Mouse (Mus musculus) forebrain, embryonic 16.5 days (tissue): Measurements from ENCODE around the gene Lin7c. TPM values are rescaled to one million over a fixed set of nuclear protein-coding genes. Genes with fewer than 3 reads are reported as not detected.

Experiments
- ATAC-seq: fragments of 200-750 bp; cut with Nextera tagmentation; 2 replicates; pipeline ENCODE4 v1.8.0; 2017; ENCODE audit warnings: mild to moderate bottlenecking, moderate library complexity
- H3K27ac ChIP-seq: fragments of 300-500 bp; sonication (generic); 2 replicates; pipeline ENCODE4 v1.5.1; 2014; ENCODE audit warnings: low read length, control low read depth
- H3K27me3 ChIP-seq: fragments of 300-500 bp; sonication (generic); replicated peaks from 2 replicates; pipeline ENCODE4 v1.6.1; 2014; ENCODE audit warnings: low read length; ENCODE audit not compliant: control insufficient read depth, insufficient read depth
- H3K36me3 ChIP-seq: fragments of 300-500 bp; sonication (generic); 2 replicates; pipeline ENCODE4 v1.6.1; 2014; ENCODE audit not compliant: control insufficient read depth, insufficient read depth
- H3K4me1 ChIP-seq: fragments of 300-500 bp; sonication (generic); replicated peaks from 2 replicates; pipeline ENCODE4 v1.6.1; 2014; ENCODE audit warnings: low read length; ENCODE audit not compliant: control insufficient read depth, insufficient read depth
- H3K4me2 ChIP-seq: fragments of 300-500 bp; sonication (generic); 2 replicates; pipeline ENCODE4 v1.6.1; 2014; ENCODE audit warnings: mild to moderate bottlenecking, low read length, control low read depth
- H3K4me3 ChIP-seq: fragments of 300-500 bp; sonication (generic); replicated peaks from 2 replicates; pipeline ENCODE4 v1.5.1; 2014; ENCODE audit warnings: mild to moderate bottlenecking, low read length, control low read depth
- H3K9ac ChIP-seq: fragments of 300-500 bp; sonication (generic); replicated peaks from 2 replicates; pipeline ENCODE4 v1.6.1; 2014; ENCODE audit warnings: low read depth, low read length, control low read depth
- H3K9me3 ChIP-seq: fragments of 300-500 bp; sonication (generic); 2 replicates; pipeline ENCODE4 v1.6.1; 2016; ENCODE audit warnings: low read length; ENCODE audit not compliant: control insufficient read depth
- WGBS: fragments of 180-500 bp; shearing (Covaris S2); extraction: QIAGEN DNeasy Blood & Tissue Kit; methylation state at CpG from one replicate; pipeline ENCODE4 v1.1.7; 2014; 5-methylcytosine and 5-hydroxymethylcytosine counted together
- polyA plus RNA-seq: library from polyadenylated mRNA; unstranded; fragments of >200 nt; fragmentation: Nextera tagmentation; extraction: Ambion mirVana; gene quantifications from 2 replicates; pipeline ENCODE4 v1.2.1, GENCODE M21; 2015

Lin7c gene
- polyA plus RNA-seq, 1 experiment from 2014 or later, result 207 TPM

- no peak for ATAC-seq
- no peak overlapping the region for H3K27ac ChIP-seq
- peaks cover 10% of the 10 kb centered on the region; the same call in 1 of the 2 replicates for H3K27me3 ChIP-seq
- no peaks in the 10 kb centered on the region for H3K9me3 ChIP-seq
- H3K9ac ChIP-seq, result no peak overlapping the region
- H3K4me1 ChIP-seq, result no peaks in the 10 kb centered on the region
- 93% methylated on average over 8 of the region's 8 CpGs for WGBS
- H3K36me3 ChIP-seq, result no peaks in the 10 kb centered on the region
- H3K4me3 ChIP-seq, result no peak overlapping the region
- H3K4me2 ChIP-seq, result no peak overlapping the region
Observed at GRCm38 (mm10) chr2:109912216-109912615, 21.6 kb downstream of the Lin7c start.

GRCm38 (mm10) chr2:109912766-109913165, 22.1 kb downstream of the Lin7c start:
- no peak overlapping the region for H3K4me3 ChIP-seq
- no peak overlapping the region for H3K4me2 ChIP-seq
- H3K9me3 ChIP-seq, result no peaks in the 10 kb centered on the region
- no peaks in the 10 kb centered on the region for H3K36me3 ChIP-seq
- H3K27me3 ChIP-seq, result peaks cover 10% of the 10 kb centered on the region; the same call in 1 of the 2 replicates
- ATAC-seq, result no peak
- no peak overlapping the region for H3K9ac ChIP-seq
- H3K4me1 ChIP-seq, result no peaks in the 10 kb centered on the region
- 88% methylated on average over 12 of the region's 12 CpGs for WGBS
- H3K27ac ChIP-seq, result no peak overlapping the region

- Histone ChIP-seq H3K27ac (no peak overlapping the region), H3K27me3 (peaks cover 10% of the 10 kb centered on the region; the same call in 1 of the 2 replicates), H3K4me3 (no peak overlapping the region), H3K9me3 (no peaks in the 10 kb centered on the region), H3K4me1 (peaks cover 2% of the 10 kb centered on the region), H3K4me2 (no peak overlapping the region), H3K9ac (no peak overlapping the region), H3K36me3 (no peaks in the 10 kb centered on the region)
- ATAC-seq, result no peak
- WGBS, result 69% methylated on average over 8 of the region's 8 CpGs
Observed at GRCm38 (mm10) chr2:109913241-109913640, 22.6 kb downstream of the Lin7c start.

- Histone ChIP-seq H3K4me2 (no peak overlapping the region), H3K4me3 (no peak overlapping the region), H3K36me3 (no peaks in the 10 kb centered on the region), H3K27me3 (peaks cover 9% of the 10 kb centered on the region), H3K4me1 (peaks cover 10% of the 10 kb centered on the region), H3K9ac (no peak overlapping the region), H3K9me3 (no peaks in the 10 kb centered on the region), H3K27ac (no peak overlapping the region)
- ATAC-seq, result no peak
Observed at GRCm38 (mm10) chr2:109914601-109915000, 23.9 kb downstream of the Lin7c start.

GRCm38 (mm10) chr2:109916782-109917495, 26.3 kb downstream of the Lin7c start:
- Histone ChIP-seq H3K9ac (peak overlapping the region; percentile 63; the same call in 1 of the 2 replicates), H3K36me3 (no peaks in the 10 kb centered on the region), H3K27ac (no peak overlapping the region), H3K9me3 (no peaks in the 10 kb centered on the region), H3K4me1 (peaks cover 10% of the 10 kb centered on the region), H3K4me2 (peak overlapping the region; percentile 86), H3K27me3 (peaks cover 25% of the 10 kb centered on the region), H3K4me3 (peak overlapping the region; percentile 73)
- no peak for ATAC-seq
- WGBS, result 3% methylated on average over 11 of the region's 11 CpGs

GRCm38 (mm10) chr2:109917496-109918413, 27.1 kb downstream of the Lin7c start, which contains the start of gene Lgr4:
Gene Lgr4 (plus strand): TSS chr2:109917647.
- 0% methylated on average over 89 of the region's 111 CpGs for WGBS
- no peaks in the 10 kb centered on the region for H3K36me3 ChIP-seq
- no peaks in the 10 kb centered on the region for H3K9me3 ChIP-seq
- H3K27ac ChIP-seq, result peak within 1 kb of the TSS; percentile 78
- H3K4me1 ChIP-seq, result peaks cover 10% of the 10 kb centered on the region
- peak within 1 kb of the TSS; percentile 86 for H3K4me2 ChIP-seq
- peak within 1 kb of the TSS; percentile 63 for H3K9ac ChIP-seq
- peaks cover 25% of the 10 kb centered on the region for H3K27me3 ChIP-seq
- H3K4me3 ChIP-seq, result peak within 1 kb of the TSS; percentile 73
- peak; percentile 97 for ATAC-seq

- WGBS, result 6% methylated on average over 22 of the region's 22 CpGs
- peak overlapping the region; percentile 63 for H3K9ac ChIP-seq
- ATAC-seq, result no peak
- H3K4me3 ChIP-seq, result peak overlapping the region; percentile 73
- H3K27ac ChIP-seq, result no peak overlapping the region
- H3K4me2 ChIP-seq, result peak overlapping the region; percentile 86
- H3K36me3 ChIP-seq, result no peaks in the 10 kb centered on the region
- H3K27me3 ChIP-seq, result peaks cover 27% of the 10 kb centered on the region
- H3K4me1 ChIP-seq, result peaks cover 10% of the 10 kb centered on the region
- no peaks in the 10 kb centered on the region for H3K9me3 ChIP-seq
Observed at GRCm38 (mm10) chr2:109918592-109919262, 28.1 kb downstream of the Lin7c start.

GRCm38 (mm10) chr2:109920471-109920870, 29.8 kb downstream of the Lin7c start:
- WGBS, result 84% methylated on average over 7 of the region's 7 CpGs
- Histone ChIP-seq H3K36me3 (no peaks in the 10 kb centered on the region), H3K27ac (no peak overlapping the region), H3K4me2 (no peak overlapping the region), H3K27me3 (peaks cover 21% of the 10 kb centered on the region), H3K4me1 (peaks cover 10% of the 10 kb centered on the region), H3K9ac (no peak overlapping the region), H3K4me3 (no peak overlapping the region), H3K9me3 (no peaks in the 10 kb centered on the region)
- ATAC-seq, result no peak
